Mouse (Mus musculus): ENCODE results near the gene Secisbp2. TPM values are rescaled to one million over a fixed set of nuclear protein-coding genes. Genes with fewer than 3 reads are reported as not detected.

Gene Secisbp2
- polyA plus RNA-seq, 1 experiment = 20.5 TPM

DNA sequence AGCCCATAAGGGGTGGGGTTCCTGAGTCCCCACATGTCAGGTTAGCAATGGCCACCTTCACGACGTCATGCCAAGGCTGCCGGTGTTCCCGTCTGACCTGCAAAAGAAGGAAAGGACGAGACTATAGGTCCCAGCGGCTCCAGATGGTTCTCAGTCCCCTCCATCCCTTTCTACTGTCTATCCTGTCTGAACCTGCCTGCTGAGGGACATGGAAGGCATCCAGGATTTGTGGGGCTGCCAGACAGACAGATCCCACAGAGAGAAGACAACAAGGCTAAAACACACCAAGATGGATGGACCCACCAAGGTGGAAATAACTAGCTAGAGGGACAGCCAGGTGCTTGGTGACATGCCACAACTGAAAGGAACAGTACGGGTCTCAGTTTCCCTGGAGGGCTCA, 73.9 kb downstream of the Secisbp2 start:
- H3K27ac ChIP-seq (ENCODE audit: insufficient read depth, low read depth, low read length) = no peak overlapping the region
- H3K4me3 ChIP-seq (ENCODE audit: insufficient read depth, low read length) = no peak overlapping the region
- no peak for TF ChIP-seq CTCF (IDR thresholded peaks at IDR 0.05; ENCODE audit: low read depth, low read length)
- TF ChIP-seq POLR2A (IDR thresholded peaks at IDR 0.05; ENCODE audit: borderline replicate concordance, low read depth, low read length) = no peak
- peaks cover 11% of the 10 kb centered on the region for H3K4me1 ChIP-seq (ENCODE audit: control insufficient read depth, insufficient read depth, low read length)

DNA sequence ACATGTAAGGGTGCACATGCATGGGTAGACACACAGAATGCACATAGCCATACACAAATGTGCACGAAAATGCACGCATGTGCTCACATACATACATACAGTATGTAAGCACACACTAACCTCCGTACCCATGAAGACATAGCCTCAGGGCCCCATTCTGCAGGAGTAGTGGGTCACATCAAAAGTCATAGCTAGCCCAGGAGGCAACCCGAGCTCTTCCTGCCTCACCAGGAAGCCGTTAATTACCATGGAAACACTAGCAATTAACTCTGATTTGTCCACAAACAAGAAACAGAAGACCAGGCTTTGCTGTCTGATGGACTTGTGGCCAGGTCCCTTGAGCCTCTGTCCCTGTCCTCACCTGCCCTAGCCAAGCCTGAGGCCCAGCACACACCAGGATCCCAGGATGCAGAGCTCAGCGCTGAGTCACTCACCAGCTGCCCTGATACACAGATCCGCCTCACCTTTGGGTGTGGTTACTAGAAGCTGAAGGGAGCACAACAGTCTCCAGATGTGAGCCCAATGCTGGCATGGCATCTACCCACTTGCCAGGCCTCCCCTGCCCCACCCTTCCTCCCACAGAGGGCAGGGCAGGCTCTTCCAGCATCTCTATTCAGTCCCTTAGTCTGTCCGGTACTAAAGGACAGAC, 74.6 kb downstream of the Secisbp2 start:
- no peak overlapping the region for H3K4me3 ChIP-seq (ENCODE audit: insufficient read depth, low read length)
- H3K4me1 ChIP-seq (ENCODE audit: control insufficient read depth, insufficient read depth, low read length) = peaks cover 14% of the 10 kb centered on the region
- no peak overlapping the region for H3K27ac ChIP-seq (ENCODE audit: insufficient read depth, low read depth, low read length)
- TF ChIP-seq CTCF (IDR thresholded peaks at IDR 0.05; ENCODE audit: low read depth, low read length) (no peak), POLR2A (IDR thresholded peaks at IDR 0.05; ENCODE audit: borderline replicate concordance, low read depth, low read length) (no peak)

GRCm38 (mm10) chr13:51727364-51727763, 75.9 kb downstream of the Secisbp2 start:
- H3K4me3 ChIP-seq (ENCODE audit: insufficient read depth, low read length) = no peak overlapping the region
- no peak overlapping the region for H3K27ac ChIP-seq (ENCODE audit: insufficient read depth, low read depth, low read length)
- peaks cover 26% of the 10 kb centered on the region for H3K4me1 ChIP-seq (ENCODE audit: control insufficient read depth, insufficient read depth, low read length)
- no peak for TF ChIP-seq CTCF (IDR thresholded peaks at IDR 0.05; ENCODE audit: low read depth, low read length)
- TF ChIP-seq POLR2A (IDR thresholded peaks at IDR 0.05; ENCODE audit: borderline replicate concordance, low read depth, low read length) = no peak

DNA sequence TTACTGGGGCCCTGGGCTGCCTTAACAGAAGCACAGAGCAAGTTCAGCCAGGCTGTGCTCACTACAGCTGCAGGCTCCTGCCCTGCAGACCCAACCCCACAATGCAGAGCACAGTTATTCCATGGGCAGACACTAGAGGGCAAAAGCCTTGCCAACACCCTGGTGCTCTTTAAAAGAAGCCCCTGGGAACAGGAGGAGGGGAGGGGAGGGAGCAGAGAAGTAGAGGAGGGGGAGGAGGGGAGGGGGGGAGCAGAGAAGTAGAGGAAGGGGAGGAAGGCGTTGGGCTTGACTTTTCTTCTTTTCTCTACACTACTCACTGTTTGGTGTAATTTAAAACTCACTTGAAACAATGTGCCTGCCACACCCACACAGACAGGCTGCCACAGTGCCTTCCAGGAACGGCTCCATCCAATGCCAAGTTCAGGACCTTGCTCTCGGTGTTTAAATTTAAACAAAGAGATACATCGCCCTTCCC, 78.4 kb downstream of the Secisbp2 start:
- Histone ChIP-seq H3K4me3 (ENCODE audit: insufficient read depth, low read length) (no peak overlapping the region), H3K27ac (ENCODE audit: insufficient read depth, low read depth, low read length) (no peak overlapping the region), H3K4me1 (ENCODE audit: control insufficient read depth, insufficient read depth, low read length) (peaks cover 32% of the 10 kb centered on the region)
- TF ChIP-seq POLR2A (IDR thresholded peaks at IDR 0.05; ENCODE audit: borderline replicate concordance, low read depth, low read length) (no peak), CTCF (IDR thresholded peaks at IDR 0.05; ENCODE audit: low read depth, low read length) (no peak; the same call in 1 of the 2 replicates)

DNA sequence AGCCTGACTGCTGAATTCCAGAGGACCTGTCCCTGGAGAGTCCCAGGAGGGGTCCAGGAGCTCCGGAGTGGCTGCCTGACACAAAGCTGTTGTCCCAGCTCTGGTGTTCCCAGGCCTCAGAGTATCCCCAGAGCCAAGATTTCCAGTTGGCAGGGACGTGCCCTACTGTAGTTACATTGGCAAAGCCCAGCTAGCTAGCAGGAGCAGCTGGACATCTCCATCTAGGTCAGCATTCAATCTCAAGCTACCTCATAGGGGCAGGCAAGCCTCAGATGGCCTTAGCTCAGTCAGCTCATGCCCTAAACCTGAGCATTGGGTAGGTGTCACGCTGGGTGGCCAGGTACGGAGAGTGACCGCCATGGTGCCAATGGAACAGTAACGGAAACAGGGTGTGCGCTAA, 80.0 kb downstream of the Secisbp2 start:
- H3K4me1 ChIP-seq (ENCODE audit: control insufficient read depth, insufficient read depth, low read length) = peaks cover 45% of the 10 kb centered on the region
- H3K27ac ChIP-seq (ENCODE audit: insufficient read depth, low read depth, low read length) = no peak overlapping the region

DNA sequence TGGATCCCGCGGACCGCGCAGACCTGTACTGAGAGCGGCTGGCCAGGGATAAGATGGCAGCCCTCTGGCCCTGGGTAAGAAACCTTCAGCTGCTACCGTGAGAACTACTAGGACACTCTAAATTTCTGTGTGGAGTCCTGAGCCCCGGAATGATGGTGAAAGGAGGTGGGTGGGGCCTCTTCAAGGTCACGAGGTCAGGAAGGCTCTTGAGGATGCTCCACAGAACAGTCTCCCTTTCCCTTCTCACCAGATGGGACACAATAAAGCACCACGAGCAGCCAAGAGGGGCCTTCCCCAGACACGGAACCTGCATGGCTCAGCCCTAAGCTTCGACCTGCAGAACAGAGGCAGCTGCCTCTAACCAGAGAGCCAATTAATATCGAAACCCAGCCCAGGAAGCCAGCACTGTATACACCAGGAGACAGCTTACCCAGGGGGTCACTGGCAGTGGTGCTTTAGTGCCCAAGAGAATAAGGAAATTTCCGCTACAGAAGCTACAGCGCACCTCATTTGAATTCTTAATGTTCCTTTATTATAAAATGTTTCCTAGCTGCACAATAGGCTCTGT, 80.7 kb downstream of the Secisbp2 start:
- TF ChIP-seq CTCF (IDR thresholded peaks at IDR 0.05; ENCODE audit: low read depth, low read length) = no peak
- no peak for TF ChIP-seq POLR2A (IDR thresholded peaks at IDR 0.05; ENCODE audit: borderline replicate concordance, low read depth, low read length)
- Histone ChIP-seq H3K27ac (ENCODE audit: insufficient read depth, low read depth, low read length) (peak overlapping the region; percentile 91), H3K4me3 (ENCODE audit: insufficient read depth, low read length) (peak overlapping the region; percentile 62), H3K4me1 (ENCODE audit: control insufficient read depth, insufficient read depth, low read length) (peaks cover 48% of the 10 kb centered on the region)

More for the DNA sequence above, 80.0 kb downstream of the Secisbp2 start:
- TF ChIP-seq POLR2A (IDR thresholded peaks at IDR 0.05; ENCODE audit: borderline replicate concordance, low read depth, low read length) (no peak), CTCF (IDR thresholded peaks at IDR 0.05; ENCODE audit: low read depth, low read length) (no peak)
- no peak overlapping the region for H3K4me3 ChIP-seq (ENCODE audit: insufficient read depth, low read length)

Other genes with a start within 250 kb of the Secisbp2 start
- 0.29 TPM in 1 of 2 replicates, not detected in the other for gene S1pr3, start 243.1 kb upstream of the Secisbp2 start, polyA plus RNA-seq (2012; ENCODE audit: insufficient read depth, insufficient read length, missing spikeins)
- not detected in 2 replicates for gene Shc3, start 82.3 kb upstream of the Secisbp2 start, polyA plus RNA-seq (2012; ENCODE audit: insufficient read depth, insufficient read length, missing spikeins)
- gene Cks2, start 6.5 kb upstream of the Secisbp2 start, polyA plus RNA-seq (2012; ENCODE audit: insufficient read depth, insufficient read length, missing spikeins) = 67.4 and 76.4 TPM in 2 replicates
- gene Sema4d, start 142.1 kb downstream of the Secisbp2 start, polyA plus RNA-seq (2012; ENCODE audit: insufficient read depth, insufficient read length, missing spikeins) = 181 and 193 TPM in 2 replicates
- gene Gadd45g, start 195.0 kb downstream of the Secisbp2 start, polyA plus RNA-seq (2012; ENCODE audit: insufficient read depth, insufficient read length, missing spikeins) = 5.1 and 5.5 TPM in 2 replicates